Mouse (Mus musculus): ENCODE data around the gene Evpl.

DNA sequence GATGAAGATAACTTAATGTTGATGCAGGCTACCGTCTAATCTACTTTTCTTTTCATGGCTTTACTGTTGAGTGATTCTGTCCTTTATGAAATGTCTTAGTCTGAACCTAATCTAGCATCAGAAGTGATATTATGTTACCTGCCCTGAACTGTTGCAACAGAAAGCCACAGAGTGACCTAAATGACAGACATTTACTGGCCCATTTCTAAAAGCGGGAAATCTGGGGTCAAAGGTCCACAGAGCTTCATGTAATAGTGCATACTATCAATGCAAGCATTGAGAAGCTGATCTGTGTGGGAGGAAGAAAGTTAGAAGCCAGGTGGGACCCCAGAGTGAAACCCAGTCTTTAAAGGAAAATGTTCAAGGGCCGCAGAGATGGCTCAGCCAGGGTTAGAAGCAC is 34.7 kb downstream of the Evpl start:
- TF ChIP-seq CTCF (IDR thresholded peaks at IDR 0.05; ENCODE audit: low read depth, low read length) (no peak), POLR2A (IDR thresholded peaks at IDR 0.05; ENCODE audit: borderline replicate concordance, low read depth, low read length) (no peak)

All from bone marrow macrophage, adult 2 months (primary cell).